Mouse (Mus musculus) G1E (cell line): Measurements from ENCODE around the gene Sept8.

Experiments used
- CTCF ChIP-seq: IDR thresholded peaks from 2 replicates; pipeline ENCODE4 v1.5.1; 2012; ENCODE audit warnings: low read depth, low read length, inconsistent platforms, mixed read lengths
- POLR2AphosphoS5 ChIP-seq: IDR thresholded peaks from 2 replicates; pipeline ENCODE4 v1.6.1; 2012; ENCODE audit warnings: low read depth, low read length, inconsistent platforms; ENCODE audit not compliant: insufficient replicate concordance
- TAL1 ChIP-seq: conservative IDR thresholded peaks from 2 replicates; pipeline ENCODE4 v1.6.1; 2012; ENCODE audit warnings: low read depth, low read length, inconsistent platforms, mixed read lengths

- TF ChIP-seq TAL1, result no peak
- TF ChIP-seq CTCF, result no peak
- no peak for TF ChIP-seq POLR2AphosphoS5
Observed at GRCm38 (mm10) chr11:53486822-53487594, 32.0 kb upstream of the Sept8 start.
